Mouse (Mus musculus) brain, embryonic 18.5 days (tissue): ENCODE measurements around the gene Fam178b.
"Not testable (repeated sequence)": the region's sequence is repeated elsewhere in the genome, so short reads cannot be mapped to it uniquely, and the experiment has no call there.

Experiments used
- DNase-seq: peaks from one replicate; pipeline ENCODE4 v3.0.0-alpha.2; 2012; ENCODE audit warnings: low read depth, low spot score

Fam178b gene

GRCm38 (mm10) chr1:36672648-36673350 lies 10.2 kb downstream of the Fam178b start:
- DNase-seq, result no peak

- no peak for DNase-seq
Observed at GRCm38 (mm10) chr1:36671260-36671659, 11.7 kb downstream of the Fam178b start.

- DNase-seq, result no peak
Observed at GRCm38 (mm10) chr1:36670256-36670655, 12.7 kb downstream of the Fam178b start.

GRCm38 (mm10) chr1:36668007-36668406 lies 15.0 kb downstream of the Fam178b start:
- not testable (repeated sequence) for DNase-seq

GRCm38 (mm10) chr1:36665934-36666333 lies 17.0 kb downstream of the Fam178b start:
- no peak for DNase-seq

GRCm38 (mm10) chr1:36665165-36665723 lies 17.7 kb downstream of the Fam178b start:
- no peak for DNase-seq

- no peak for DNase-seq
Observed at GRCm38 (mm10) chr1:36664457-36664856, 18.5 kb downstream of the Fam178b start.

GRCm38 (mm10) chr1:36658621-36659399 lies 24.2 kb downstream of the Fam178b start:
- no peak for DNase-seq

GRCm38 (mm10) chr1:36657658-36658415 lies 25.1 kb downstream of the Fam178b start:
- no peak for DNase-seq

- DNase-seq, result no peak
Observed at GRCm38 (mm10) chr1:36656233-36656632, 26.8 kb downstream of the Fam178b start.

GRCm38 (mm10) chr1:36655039-36655438 lies 27.9 kb downstream of the Fam178b start:
- no peak for DNase-seq

- no peak for DNase-seq
Observed at GRCm38 (mm10) chr1:36647631-36648030, 35.4 kb downstream of the Fam178b start.

- DNase-seq, result no peak
Observed at GRCm38 (mm10) chr1:36646285-36646684, 36.7 kb downstream of the Fam178b start.

GRCm38 (mm10) chr1:36644615-36645007 lies 38.4 kb downstream of the Fam178b start:
- no peak for DNase-seq

GRCm38 (mm10) chr1:36643957-36644614 lies 38.9 kb downstream of the Fam178b start:
- no peak for DNase-seq

- no peak for DNase-seq
Observed at GRCm38 (mm10) chr1:36635826-36636485, 47.0 kb downstream of the Fam178b start.

GRCm38 (mm10) chr1:36634940-36635339 lies 48.0 kb downstream of the Fam178b start:
- no peak for DNase-seq

- no peak for DNase-seq
Observed at GRCm38 (mm10) chr1:36633920-36634319, 49.1 kb downstream of the Fam178b start.

GRCm38 (mm10) chr1:36632846-36633245 lies 50.1 kb downstream of the Fam178b start:
- DNase-seq, result no peak

GRCm38 (mm10) chr1:36632090-36632489 lies 50.9 kb downstream of the Fam178b start:
- DNase-seq, result no peak

GRCm38 (mm10) chr1:36631391-36631790 lies 51.6 kb downstream of the Fam178b start:
- no peak for DNase-seq
